ENCODE assay signal across 13 mouse cellular contexts in genomic region chr11:112137401-112138020, GRCm38 (mm10).
DNase-seq lines count a peak whose midpoint lies in the region; ATAC-seq and TF ChIP-seq lines count a peak whose summit lies in the region.
"Had no signal": no experiment of that assay in that cellular context is flagged by ENCODE, and none has a peak within 500 bp of the region (broad histone marks: within the 10 kb centered on the region; RNA-seq: fewer than 3 reads in every experiment).

No protein-coding gene starts in this region.

- 8% methylated on average over 8 of the region's 8 CpGs for WGBS in forebrain, embryonic 14.5 days
- 12% methylated on average over 8 of the region's 8 CpGs for WGBS in forebrain, postnatal 0 days
- WGBS in hindbrain, embryonic 13.5 days, result 3% methylated on average over 8 of the region's 8 CpGs
- 6% methylated on average over 8 of the region's 8 CpGs for WGBS in midbrain, embryonic 16.5 days

- H3K27ac ChIP-seq in forebrain, embryonic 14.5 days (ENCODE audit: low read depth, low read length), result no peak overlapping the region
- H3K27ac ChIP-seq in forebrain, postnatal 0 days (ENCODE audit: low read depth, low read length), result no peak overlapping the region
- H3K27ac ChIP-seq in hindbrain, embryonic 13.5 days, result no peak overlapping the region
- no peak overlapping the region for H3K27ac ChIP-seq in midbrain, embryonic 16.5 days (ENCODE audit: low read length)
- H3K27ac ChIP-seq: heart, adult 2 months; liver, embryonic 12.5 days had no signal

- no peak overlapping the region for H3K9ac ChIP-seq in forebrain, embryonic 14.5 days (ENCODE audit: low read length)
- no peak overlapping the region for H3K9ac ChIP-seq in forebrain, postnatal 0 days
- H3K9ac ChIP-seq in hindbrain, embryonic 13.5 days, result no peak overlapping the region
- no peak overlapping the region for H3K9ac ChIP-seq in midbrain, embryonic 16.5 days (ENCODE audit: low read depth, low read length)
- H3K9ac ChIP-seq: liver, embryonic 12.5 days had no signal

- no peak overlapping the region for H3K4me2 ChIP-seq in forebrain, embryonic 14.5 days (ENCODE audit: low read length)
- H3K4me2 ChIP-seq in forebrain, postnatal 0 days (ENCODE audit: low read depth), result no peak overlapping the region
- H3K4me2 ChIP-seq in hindbrain, embryonic 13.5 days, result peak overlapping the region; percentile 32
- H3K4me2 ChIP-seq in midbrain, embryonic 16.5 days (ENCODE audit: low read length), result peak overlapping the region; percentile 5; the same call in 1 of the 2 replicates
- H3K4me2 ChIP-seq: liver, embryonic 12.5 days had no signal

- TF ChIP-seq CTCF in forebrain, postnatal 0 days (IDR thresholded peaks at IDR 0.05; ENCODE audit: low read depth), result no peak
- TF ChIP-seq CTCF in brain, embryonic 14.5 days (IDR thresholded peaks at IDR 0.05; ENCODE audit: borderline replicate concordance, extremely low read depth, insufficient read depth, insufficient read length), result no peak

- H3K36me3 ChIP-seq in forebrain, embryonic 14.5 days (ENCODE audit: control insufficient read depth, insufficient read depth, low read length), result no peaks in the 10 kb centered on the region
- no peaks in the 10 kb centered on the region for H3K36me3 ChIP-seq in forebrain, postnatal 0 days (ENCODE audit: insufficient read depth)
- H3K36me3 ChIP-seq in hindbrain, embryonic 13.5 days, result no peaks in the 10 kb centered on the region
- H3K36me3 ChIP-seq in midbrain, embryonic 16.5 days (ENCODE audit: control insufficient read depth, insufficient read depth, low read length), result no peaks in the 10 kb centered on the region
- H3K36me3 ChIP-seq: G1E; liver, embryonic 12.5 days had no signal

- DNase-seq in forebrain, embryonic 14.5 days (ENCODE audit: low spot score), result peak; percentile 30
- DNase-seq in forebrain, postnatal 0 days, result no peak
- DNase-seq in brain, embryonic 14.5 days (ENCODE audit: low read depth), result peak; percentile 65
- no peak for DNase-seq in urinary bladder, adult 2 months (ENCODE audit: low spot score)
- no peak for DNase-seq in urinary bladder, postnatal 14 days (ENCODE audit: low spot score)
- DNase-seq: cerebellum, postnatal 25 days; heart, adult 2 months; lung, postnatal 36 days had no signal

- H3K27me3 ChIP-seq in forebrain, embryonic 14.5 days (replicated peaks; ENCODE audit: control insufficient read depth, insufficient read depth, low read length), result no peaks in the 10 kb centered on the region
- H3K27me3 ChIP-seq in forebrain, postnatal 0 days (ENCODE audit: insufficient read depth, low read length), result no peaks in the 10 kb centered on the region
- H3K27me3 ChIP-seq in hindbrain, embryonic 13.5 days, result peaks cover 9% of the 10 kb centered on the region; the same call in 1 of the 2 replicates
- peaks cover 2% of the 10 kb centered on the region for H3K27me3 ChIP-seq in midbrain, embryonic 16.5 days (ENCODE audit: control insufficient read depth, insufficient read depth, low read depth, low read length)
- H3K27me3 ChIP-seq: liver, embryonic 12.5 days had no signal

- H3K4me3 ChIP-seq in forebrain, embryonic 14.5 days (ENCODE audit: low read depth, low read length), result no peak overlapping the region
- no peak overlapping the region for H3K4me3 ChIP-seq in forebrain, postnatal 0 days (ENCODE audit: low read depth, low read length)
- no peak overlapping the region for H3K4me3 ChIP-seq in hindbrain, embryonic 13.5 days
- no peak overlapping the region for H3K4me3 ChIP-seq in midbrain, embryonic 16.5 days (ENCODE audit: low read depth, low read length)
- H3K4me3 ChIP-seq: heart, adult 2 months; liver, embryonic 12.5 days had no signal

- no peak for TF ChIP-seq POLR2A in brain, embryonic 14.5 days (IDR thresholded peaks at IDR 0.05; ENCODE audit: borderline replicate concordance, extremely low read depth, insufficient read depth, insufficient read length, poor library complexity, severe bottlenecking)

- no peak for ATAC-seq in forebrain, embryonic 14.5 days
- ATAC-seq in forebrain, postnatal 0 days, result no peak
- no peak for ATAC-seq in hindbrain, embryonic 13.5 days (ENCODE audit: low FRiP score)
- ATAC-seq in midbrain, embryonic 16.5 days, result no peak
- no peak for ATAC-seq in megakaryocyte progenitor cell, adult 5-6 weeks (replicated peaks; ENCODE audit: poor library complexity)
- ATAC-seq: liver, embryonic 12.5 days had no signal

- no peaks in the 10 kb centered on the region for H3K9me3 ChIP-seq in forebrain, embryonic 14.5 days (replicated peaks; ENCODE audit: control insufficient read depth, low read length)
- no peaks in the 10 kb centered on the region for H3K9me3 ChIP-seq in forebrain, postnatal 0 days (ENCODE audit: low read length)
- no peaks in the 10 kb centered on the region for H3K9me3 ChIP-seq in hindbrain, embryonic 13.5 days
- H3K9me3 ChIP-seq in midbrain, embryonic 16.5 days (replicated peaks; ENCODE audit: control insufficient read depth, low read length, poor library complexity, severe bottlenecking), result no peaks in the 10 kb centered on the region
- H3K9me3 ChIP-seq: liver, embryonic 12.5 days had no signal

- H3K4me1 ChIP-seq in forebrain, embryonic 14.5 days (ENCODE audit: control insufficient read depth, insufficient read depth, low read length), result peaks cover 24% of the 10 kb centered on the region
- peaks cover 9% of the 10 kb centered on the region; the same call in 1 of the 2 replicates for H3K4me1 ChIP-seq in forebrain, postnatal 0 days (ENCODE audit: insufficient read depth)
- peaks cover 27% of the 10 kb centered on the region for H3K4me1 ChIP-seq in hindbrain, embryonic 13.5 days (replicated peaks)
- peaks cover 15% of the 10 kb centered on the region for H3K4me1 ChIP-seq in midbrain, embryonic 16.5 days (ENCODE audit: control insufficient read depth, insufficient read depth, low read length)
- H3K4me1 ChIP-seq: liver, embryonic 12.5 days had no signal

Comparison
In these comparisons a context has a peak if more than half of its experiments do, and no peak if none do; other contexts are left out.
1. DNase-seq: peak in forebrain, embryonic 14.5 days (single experiment) and brain, embryonic 14.5 days (single experiment); none in forebrain, postnatal 0 days (single experiment), urinary bladder, adult 2 months (single experiment) and urinary bladder, postnatal 14 days (single experiment).
2. H3K4me2 ChIP-seq: peak in hindbrain, embryonic 13.5 days (single experiment) and midbrain, embryonic 16.5 days (single experiment); none in forebrain, embryonic 14.5 days (single experiment) and forebrain, postnatal 0 days (single experiment).